8 mouse cellular contexts compared by ENCODE assay signal in the genomic region with DNA sequence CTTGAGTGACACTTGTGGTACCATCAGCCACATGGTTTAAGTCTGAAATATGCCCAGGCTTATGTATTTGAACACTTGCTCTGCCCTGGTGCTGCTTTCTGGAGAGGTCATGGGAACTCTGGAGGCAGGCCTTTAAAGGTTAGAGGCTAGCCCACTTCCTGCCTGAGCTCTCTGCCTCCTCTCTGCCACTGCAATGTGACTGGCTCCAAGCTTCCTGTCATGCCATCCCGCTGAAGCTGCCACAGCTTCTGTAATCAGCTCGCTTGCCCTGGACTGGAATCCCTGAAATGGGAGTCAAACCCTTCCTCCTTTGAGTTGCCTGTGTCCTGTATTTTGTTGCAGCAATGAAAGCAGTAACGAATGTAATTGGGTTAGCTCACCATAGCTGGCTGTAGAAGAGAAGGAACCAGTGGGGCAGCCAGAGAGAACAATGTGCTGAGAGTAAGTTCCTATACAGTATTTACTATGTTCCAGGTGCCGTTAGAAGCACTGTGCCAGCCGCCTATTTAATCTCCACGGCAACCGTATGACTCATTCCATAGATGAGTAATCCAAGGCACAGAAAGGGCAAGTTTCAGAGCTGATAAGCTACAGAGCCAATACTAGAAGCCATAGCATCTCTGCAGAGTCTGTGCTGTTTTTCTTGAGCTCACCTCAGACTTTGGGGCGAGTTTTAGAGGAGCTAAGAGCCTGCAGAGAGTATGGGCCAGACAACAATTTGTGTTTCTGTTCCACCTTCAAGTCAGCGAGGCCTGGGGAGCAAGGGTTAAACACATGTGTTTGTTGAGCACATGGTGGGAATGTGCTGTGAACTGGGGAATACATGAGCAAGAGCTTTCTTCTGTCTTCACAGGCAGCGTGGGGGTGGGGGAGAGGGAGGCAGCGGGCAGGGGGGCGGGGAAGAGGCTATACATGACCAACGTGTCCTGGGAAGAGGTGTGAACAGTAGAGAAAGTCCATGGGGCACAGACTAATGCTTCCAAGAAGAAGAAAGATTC. TPM values are rescaled to one million over a fixed set of nuclear protein-coding genes. Genes with fewer than 3 reads are reported as not detected.
A peak's percentile ranks its signal among the peaks of the same experiment; 100 is the strongest.
DNase-seq lines count a peak whose midpoint lies in the region; ATAC-seq and TF ChIP-seq lines count a peak whose summit lies in the region.
"Had no signal": no experiment of that assay in that cellular context is flagged by ENCODE, and none has a peak within 500 bp of the region (broad histone marks: within the 10 kb centered on the region; RNA-seq: fewer than 3 reads in every experiment).

No protein-coding gene starts in this region.

- DNase-seq in layer of hippocampus, adult 11-12 months (ENCODE audit: low spot score) = peak; percentile 52
- no peak for DNase-seq in layer of hippocampus, postnatal 14 days (ENCODE audit: low spot score in 2 of 2)
- DNase-seq in MEL (ENCODE audit: low read depth, low spot score) = peak; percentile 92
- peak; percentile 66 for DNase-seq in c-Kit-positive CD71-negative TER-119-negative erythroid progenitor cells, embryonic 14.5 days (ENCODE audit: low read depth)
- DNase-seq in cerebellum, postnatal 36 days = no peak
- no peak for DNase-seq in midbrain, postnatal 0 days (ENCODE audit: low spot score)

- no peaks in the 10 kb centered on the region for H3K9me3 ChIP-seq in MEL (replicated peaks; ENCODE audit: insufficient read depth, low read length)
- H3K9me3 ChIP-seq in liver, embryonic 16.5 days (replicated peaks; ENCODE audit: control insufficient read depth, low read length) = no peaks in the 10 kb centered on the region
- no peaks in the 10 kb centered on the region for H3K9me3 ChIP-seq in midbrain, postnatal 0 days (ENCODE audit: low read length)
- H3K9me3 ChIP-seq: embryonic facial prominence, embryonic 15.5 days had no signal

- H3K4me1 ChIP-seq in MEL (ENCODE audit: control insufficient read depth in 1 of 2, insufficient read depth in 2 of 2, low read length in 2 of 2) = peaks cover 0 to 20% of the 10 kb centered on the region in 2 experiments; a peak in 2 of 4 replicates
- H3K4me1 ChIP-seq in liver, embryonic 16.5 days (ENCODE audit: control insufficient read depth, low read depth, low read length) = no peaks in the 10 kb centered on the region; the same call in 1 of the 2 replicates
- H3K4me1 ChIP-seq in midbrain, postnatal 0 days (ENCODE audit: insufficient read depth, low read length) = 0 out of 2 replicates have a peak, but pooled peaks cover 3% of the 10 kb centered on the region

- peaks cover 0 to 7% of the 10 kb centered on the region in 2 experiments; a peak in 2 of 4 replicates for H3K36me3 ChIP-seq in MEL (ENCODE audit: control insufficient read depth in 1 of 2, insufficient read depth in 2 of 2, low read length in 2 of 2)
- no peaks in the 10 kb centered on the region for H3K36me3 ChIP-seq in liver, embryonic 16.5 days (ENCODE audit: control insufficient read depth, insufficient read depth)
- H3K36me3 ChIP-seq in midbrain, postnatal 0 days (ENCODE audit: insufficient read depth, low read length) = no peaks in the 10 kb centered on the region
- H3K36me3 ChIP-seq: embryonic facial prominence, embryonic 15.5 days had no signal

- peak overlapping the region; percentile 7 to 43; a peak in 3 of 4 replicates for H3K4me3 ChIP-seq in MEL (ENCODE audit: control insufficient read depth in 1 of 2, insufficient read depth in 1 of 2, low read depth in 2 of 2, low read length in 2 of 2)
- H3K4me3 ChIP-seq in liver, embryonic 16.5 days (ENCODE audit: low read depth, low read length) = no peak overlapping the region
- H3K4me3 ChIP-seq in midbrain, postnatal 0 days (ENCODE audit: low read depth, low read length) = no peak overlapping the region
- H3K4me3 ChIP-seq: embryonic facial prominence, embryonic 15.5 days had no signal

- peak overlapping the region; percentile 53 for H3K9ac ChIP-seq in MEL (ENCODE audit: control insufficient read depth, low read depth, low read length, poor library complexity, severe bottlenecking)
- no peak overlapping the region for H3K9ac ChIP-seq in liver, embryonic 16.5 days (ENCODE audit: low read depth, low read length)
- H3K9ac ChIP-seq in midbrain, postnatal 0 days (replicated peaks; ENCODE audit: low read length, poor library complexity, severe bottlenecking) = no peak overlapping the region
- H3K9ac ChIP-seq: embryonic facial prominence, embryonic 15.5 days had no signal

- no peak for TF ChIP-seq RAD21 in MEL (IDR thresholded peaks at IDR 0.05; ENCODE audit: low read depth, low read length)

- TF ChIP-seq CTCF in MEL (IDR thresholded peaks at IDR 0.05 in 2 of 3, conservative IDR thresholded peaks at IDR 0.05 in 1 of 3; ENCODE audit: control insufficient read depth in 1 of 3, insufficient read depth in 1 of 3, low read depth in 2 of 3, low read length in 3 of 3, poor library complexity in 1 of 3, severe bottlenecking in 1 of 3) = no peak
- no peak for TF ChIP-seq CTCF in midbrain, postnatal 0 days (IDR thresholded peaks at IDR 0.05)

- peak overlapping the region; percentile 93 for H3K27ac ChIP-seq in MEL (ENCODE audit: control insufficient read depth, low read depth, low read length)
- no peak overlapping the region for H3K27ac ChIP-seq in liver, embryonic 16.5 days (ENCODE audit: low read length)
- no peak overlapping the region for H3K27ac ChIP-seq in midbrain, postnatal 0 days (ENCODE audit: low read depth, low read length)
- H3K27ac ChIP-seq: embryonic facial prominence, embryonic 15.5 days had no signal

- no peaks in the 10 kb centered on the region for H3K79me2 ChIP-seq in MEL (ENCODE audit: control insufficient read depth, insufficient read depth, low read length, poor library complexity)

- peak; percentile 79 to 90 for TF ChIP-seq EP300 in MEL (IDR thresholded peaks at IDR 0.05; ENCODE audit: low read depth in 1 of 2, low read length in 2 of 2)

- H3K4me2 ChIP-seq in liver, embryonic 16.5 days (ENCODE audit: low read depth, low read length) = no peak overlapping the region
- no peak overlapping the region for H3K4me2 ChIP-seq in midbrain, postnatal 0 days (ENCODE audit: low read depth, low read length, poor library complexity, severe bottlenecking)
- H3K4me2 ChIP-seq: embryonic facial prominence, embryonic 15.5 days had no signal

- ATAC-seq in liver, embryonic 16.5 days (ENCODE audit: low read depth) = peak; percentile 55; the same call in 1 of the 2 replicates
- no peak for ATAC-seq in midbrain, postnatal 0 days (ENCODE audit: low FRiP score)

- 35% methylated on average over 13 of the region's 13 CpGs for WGBS in liver, embryonic 16.5 days (ENCODE audit: insufficient replicate concordance)
- 61% methylated on average over 13 of the region's 13 CpGs for WGBS in midbrain, postnatal 0 days

- TF ChIP-seq POLR2A in MEL (IDR thresholded peaks at IDR 0.05; ENCODE audit: control insufficient read depth in 1 of 2, insufficient read depth in 1 of 2, low read depth in 1 of 2, low read length in 2 of 2, poor library complexity in 1 of 2) = no peak

- no peaks in the 10 kb centered on the region for H3K27me3 ChIP-seq in MEL (ENCODE audit: control insufficient read depth in 1 of 2, insufficient read depth in 2 of 2, low read length in 2 of 2)
- H3K27me3 ChIP-seq in liver, embryonic 16.5 days (ENCODE audit: control insufficient read depth, insufficient read depth, low read depth, low read length) = no peaks in the 10 kb centered on the region
- no peaks in the 10 kb centered on the region for H3K27me3 ChIP-seq in midbrain, postnatal 0 days (ENCODE audit: insufficient read depth, low read length)
- H3K27me3 ChIP-seq: embryonic facial prominence, embryonic 15.5 days had no signal

TF ChIP-seq in MEL, 35 proteins besides CTCF, POLR2A, EP300 and RAD21 (continues in another document):
- TF ChIP-seq MYB (IDR thresholded peaks at IDR 0.05; ENCODE audit: low read depth, low read length) = 0 out of 2 replicates have a peak, but pooled peaks have one; percentile 20
- TF ChIP-seq TBP (IDR thresholded peaks at IDR 0.05; ENCODE audit: low read depth, low read length) = no peak
- TF ChIP-seq ZMIZ1 (IDR thresholded peaks at IDR 0.05; ENCODE audit: low read depth, low read length) = no peak
- TF ChIP-seq MAFK (IDR thresholded peaks at IDR 0.05; ENCODE audit: borderline replicate concordance, low read depth, low read length) = no peak
- TF ChIP-seq MAX (IDR thresholded peaks at IDR 0.05; ENCODE audit: low read length) = peak; percentile 78
- no peak for TF ChIP-seq ZNF384 (IDR thresholded peaks at IDR 0.05; ENCODE audit: low read depth, low read length)
- no peak for TF ChIP-seq NRF1 (IDR thresholded peaks at IDR 0.05; ENCODE audit: insufficient read depth, low read depth, low read length, poor library complexity, severe bottlenecking)
- TF ChIP-seq MEF2A (IDR thresholded peaks at IDR 0.05; ENCODE audit: extremely low read depth, insufficient replicate concordance, low read depth, low read length, poor library complexity, severe bottlenecking) = no peak
- TF ChIP-seq HCFC1 (IDR thresholded peaks at IDR 0.05; ENCODE audit: low read depth, low read length) = no peak
- TF ChIP-seq ELF1 (IDR thresholded peaks at IDR 0.05; ENCODE audit: low read depth, low read length) = no peak
- peak; percentile 67; the same call in 1 of the 2 replicates for TF ChIP-seq MYC (IDR thresholded peaks at IDR 0.05; ENCODE audit: low read depth, low read length)
- TF ChIP-seq SMC3 (IDR thresholded peaks at IDR 0.05; ENCODE audit: low read depth, low read length) = no peak
- no peak for TF ChIP-seq E2F4 (IDR thresholded peaks at IDR 0.05; ENCODE audit: borderline replicate concordance, low read depth, low read length)
- TF ChIP-seq JUND (IDR thresholded peaks at IDR 0.05; ENCODE audit: low read depth, low read length) = peak; percentile 98
- peak; percentile 95 for TF ChIP-seq ETS1 (IDR thresholded peaks at IDR 0.05; ENCODE audit: low read depth, low read length)
- no peak for TF ChIP-seq KAT2A (conservative IDR thresholded peaks at IDR 0.05; ENCODE audit: low read depth, low read length)
- TF ChIP-seq CHD2 (IDR thresholded peaks at IDR 0.05; ENCODE audit: low read length) = no peak
- no peak for TF ChIP-seq NELFE (IDR thresholded peaks at IDR 0.05; ENCODE audit: low read depth, low read length)
- peak; percentile 47; the same call in 1 of the 2 replicates for TF ChIP-seq TCF12 (IDR thresholded peaks at IDR 0.05; ENCODE audit: low read depth, low read length)
- no peak for TF ChIP-seq POLR2AphosphoS5 (IDR thresholded peaks at IDR 0.05; ENCODE audit: borderline replicate concordance, low read depth, low read length)
- TF ChIP-seq USF1 (IDR thresholded peaks at IDR 0.05; ENCODE audit: low read depth, low read length) = no peak

RNA-seq across cellular contexts. Expression of a gene that starts 15.3 kb away (rescaled TPM):
- 10 to 100 TPM; 48.4 to 53.6 TPM for total RNA-seq in layer of hippocampus, postnatal 14 days (2021)
- 15.3 and 18.1 TPM in 2 replicates for total RNA-seq in MEL (2012; rRNA removed)
- polyA plus RNA-seq in MEL (2012; ENCODE audit: insufficient read depth in 1 of 2, insufficient read length in 2 of 2, low read depth in 1 of 2, low replicate concordance in 2 of 2, missing spikeins in 1 of 2) = 10 to 100 TPM in 1 of 2 experiments, not detected in 1; 34.5 TPM
- 11.9 and 12.7 TPM in 2 replicates for polyA plus RNA-seq in liver, embryonic 16.5 days (2015; fragmentation: Nextera tagmentation; extraction: Ambion mirVana)
- total RNA-seq in midbrain, postnatal 0 days (2014; rRNA removed) = 53.2 and 70.6 TPM in 2 replicates
- 53.4 and 73.9 TPM in 2 replicates for polyA plus RNA-seq in midbrain, postnatal 0 days (2015; fragmentation: Nextera tagmentation; extraction: Ambion mirVana)

Comparison
In these comparisons a context has a peak if more than half of its experiments do, and no peak if none do; other contexts are left out.
1. DNase-seq: peak in layer of hippocampus, adult 11-12 months (single experiment), MEL (single experiment) and c-Kit-positive CD71-negative TER-119-negative erythroid progenitor cells, embryonic 14.5 days (single experiment); none in layer of hippocampus, postnatal 14 days (0 of 2), cerebellum, postnatal 36 days (0 of 2) and midbrain, postnatal 0 days (single experiment).
2. H3K4me3 ChIP-seq: peak in MEL (2 of 2); none in liver, embryonic 16.5 days (single experiment) and midbrain, postnatal 0 days (single experiment).